In the genomic region with DNA sequence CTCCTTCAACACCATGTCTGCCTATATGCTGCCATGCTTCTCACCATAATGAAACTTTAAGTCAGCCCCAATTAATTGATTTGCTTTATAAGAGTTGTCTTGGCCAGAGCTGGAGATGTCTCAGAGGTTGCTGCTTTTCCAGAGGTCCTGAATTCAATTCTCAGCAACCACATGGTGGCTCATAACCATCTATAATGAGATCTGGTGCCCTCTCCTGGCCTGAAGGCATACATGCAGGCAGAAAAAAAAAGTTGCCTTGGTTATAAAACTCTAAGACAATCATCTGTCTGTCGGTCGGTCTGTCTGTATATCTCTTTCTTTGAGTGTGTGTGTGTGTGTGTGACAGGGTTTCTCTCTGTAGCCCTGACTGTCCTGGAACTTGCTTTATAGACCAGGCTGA, we compare ENCODE assay signal across 13 mouse cellular contexts. TPM values are rescaled to one million over a fixed set of nuclear protein-coding genes. Genes with fewer than 3 reads are reported as not detected.
DNase-seq lines count a peak whose midpoint lies in the region; ATAC-seq and TF ChIP-seq lines count a peak whose summit lies in the region.
"Had no signal": no experiment of that assay in that cellular context is flagged by ENCODE, and none has a peak within 500 bp of the region (broad histone marks: within the 10 kb centered on the region; RNA-seq: fewer than 3 reads in every experiment).

No protein-coding gene starts in this region.

- no peaks in the 10 kb centered on the region for H3K27me3 ChIP-seq in kidney, postnatal 0 days (ENCODE audit: insufficient read depth, low read length)
- H3K27me3 ChIP-seq in embryonic facial prominence, embryonic 10.5 days (replicated peaks; ENCODE audit: low read depth, poor library complexity, severe bottlenecking): no peaks in the 10 kb centered on the region
- H3K27me3 ChIP-seq in kidney, embryonic 14.5 days (ENCODE audit: control insufficient read depth, insufficient read depth, low read length): no peaks in the 10 kb centered on the region
- H3K27me3 ChIP-seq: embryonic facial prominence, embryonic 13.5 days; liver, embryonic 15.5 days had no signal

- 91% methylated on average over 2 of the region's 2 CpGs for WGBS in kidney, postnatal 0 days
- 76% methylated on average over 2 of the region's 2 CpGs for WGBS in embryonic facial prominence, embryonic 10.5 days
- 76% methylated on average over 2 of the region's 2 CpGs for WGBS in kidney, embryonic 14.5 days

- no peak overlapping the region for H3K27ac ChIP-seq in kidney, postnatal 0 days
- no peak overlapping the region for H3K27ac ChIP-seq in embryonic facial prominence, embryonic 10.5 days (replicated peaks)
- no peak overlapping the region for H3K27ac ChIP-seq in kidney, embryonic 14.5 days (ENCODE audit: low read depth, low read length)
- H3K27ac ChIP-seq: embryonic facial prominence, embryonic 13.5 days had no signal

- no peak for ATAC-seq in kidney, postnatal 0 days (replicated peaks; ENCODE audit: low FRiP score, low read depth)
- no peak for ATAC-seq in kidney, embryonic 14.5 days (ENCODE audit: low FRiP score, low TSS enrichment)
- ATAC-seq: forebrain, embryonic 14.5 days had no signal

- H3K4me3 ChIP-seq in kidney, postnatal 0 days (replicated peaks; ENCODE audit: low read depth, low read length): no peak overlapping the region
- no peak overlapping the region for H3K4me3 ChIP-seq in embryonic facial prominence, embryonic 10.5 days
- no peak overlapping the region for H3K4me3 ChIP-seq in kidney, embryonic 14.5 days (ENCODE audit: low read length)
- H3K4me3 ChIP-seq: embryonic facial prominence, embryonic 13.5 days; liver, embryonic 15.5 days had no signal

- no peaks in the 10 kb centered on the region for H3K9me3 ChIP-seq in kidney, postnatal 0 days (replicated peaks; ENCODE audit: low read length)
- no peaks in the 10 kb centered on the region for H3K9me3 ChIP-seq in embryonic facial prominence, embryonic 10.5 days
- H3K9me3 ChIP-seq in kidney, embryonic 14.5 days (ENCODE audit: control insufficient read depth, low read length): no peaks in the 10 kb centered on the region
- H3K9me3 ChIP-seq: liver, embryonic 15.5 days had no signal

- no peak overlapping the region for H3K9ac ChIP-seq in kidney, postnatal 0 days (ENCODE audit: low read depth, low read length)
- H3K9ac ChIP-seq in kidney, embryonic 14.5 days (ENCODE audit: low read depth, low read length): no peak overlapping the region
- H3K9ac ChIP-seq: embryonic facial prominence, embryonic 13.5 days; liver, embryonic 15.5 days had no signal

- no peak for DNase-seq in kidney, postnatal 0 days (ENCODE audit: low spot score)
- DNase-seq in kidney, postnatal 10 days: no peak
- DNase-seq in 3T3-L1 (ENCODE audit: low read depth, low spot score): peak; percentile 38
- DNase-seq in CD4-positive helper T cell, adult 2 months (ENCODE audit: low read depth, low spot score): peak; percentile 53
- peak; percentile 74 for DNase-seq in R1 (ENCODE audit: low read depth, low spot score)
- DNase-seq in embryonic facial prominence, embryonic 10.5 days (ENCODE audit: low spot score): no peak
- DNase-seq: cerebellum, adult 9-10 months; gastrocnemius, postnatal 14 days; retina, postnatal 1 day had no signal

- peak; percentile 64 for TF ChIP-seq CTCF in kidney, postnatal 0 days (IDR thresholded peaks at IDR 0.05; ENCODE audit: low read depth)

- H3K36me3 ChIP-seq in kidney, postnatal 0 days (ENCODE audit: insufficient read depth, low read length): no peaks in the 10 kb centered on the region
- no peaks in the 10 kb centered on the region for H3K36me3 ChIP-seq in embryonic facial prominence, embryonic 10.5 days (replicated peaks)
- H3K36me3 ChIP-seq in kidney, embryonic 14.5 days (ENCODE audit: control insufficient read depth, insufficient read depth, low read length): no peaks in the 10 kb centered on the region
- H3K36me3 ChIP-seq: embryonic facial prominence, embryonic 13.5 days; liver, embryonic 15.5 days had no signal

- no peak overlapping the region for H3K4me2 ChIP-seq in kidney, postnatal 0 days (ENCODE audit: low read length)
- H3K4me2 ChIP-seq in kidney, embryonic 14.5 days (replicated peaks; ENCODE audit: low read depth, low read length): no peak overlapping the region
- H3K4me2 ChIP-seq: embryonic facial prominence, embryonic 13.5 days; liver, embryonic 15.5 days had no signal

- peaks cover 8% of the 10 kb centered on the region; the same call in 1 of the 2 replicates for H3K4me1 ChIP-seq in kidney, postnatal 0 days (replicated peaks; ENCODE audit: insufficient read depth, low read length)
- peaks cover 8% of the 10 kb centered on the region; the same call in 1 of the 2 replicates for H3K4me1 ChIP-seq in embryonic facial prominence, embryonic 10.5 days
- no peaks in the 10 kb centered on the region for H3K4me1 ChIP-seq in kidney, embryonic 14.5 days (ENCODE audit: control insufficient read depth, insufficient read depth, low read length)
- H3K4me1 ChIP-seq: embryonic facial prominence, embryonic 13.5 days had no signal

RNA-seq across cellular contexts. Expression of a gene that starts 24.9 kb away (rescaled TPM):
- 157 and 170 TPM in 2 replicates for polyA plus RNA-seq in kidney, postnatal 0 days (2015; fragmentation: Nextera tagmentation; extraction: Ambion mirVana)
- polyA plus RNA-seq in embryonic facial prominence, embryonic 10.5 days (2016; fragmentation: Nextera tagmentation; extraction: Ambion mirVana): 631 and 685 TPM in 2 replicates
- 403 and 460 TPM in 2 replicates for polyA plus RNA-seq in kidney, embryonic 14.5 days (2014; fragmentation: Nextera tagmentation; extraction: Ambion mirVana)

RNA-seq across cellular contexts. Expression of a gene that starts 51.0 kb away (rescaled TPM):
- polyA plus RNA-seq in kidney, postnatal 0 days (2015; fragmentation: Nextera tagmentation; extraction: Ambion mirVana): 4.2 and 5.1 TPM in 2 replicates
- polyA plus RNA-seq in embryonic facial prominence, embryonic 10.5 days (2016; fragmentation: Nextera tagmentation; extraction: Ambion mirVana): 0.98 and 2.1 TPM in 2 replicates
- polyA plus RNA-seq in kidney, embryonic 14.5 days (2014; fragmentation: Nextera tagmentation; extraction: Ambion mirVana): 3.1 and 3.4 TPM in 2 replicates

RNA-seq across cellular contexts. Expression of a gene that starts 53.9 kb away (rescaled TPM):
- polyA plus RNA-seq in kidney, postnatal 0 days (2015; fragmentation: Nextera tagmentation; extraction: Ambion mirVana): 11.2 and 12.3 TPM in 2 replicates
- 12.4 and 13.5 TPM in 2 replicates for polyA plus RNA-seq in embryonic facial prominence, embryonic 10.5 days (2016; fragmentation: Nextera tagmentation; extraction: Ambion mirVana)
- 17.4 and 19.1 TPM in 2 replicates for polyA plus RNA-seq in kidney, embryonic 14.5 days (2014; fragmentation: Nextera tagmentation; extraction: Ambion mirVana)

Comparison
In these comparisons a context has a peak if more than half of its experiments do, and no peak if none do; other contexts are left out.
1. DNase-seq: peak in 3T3-L1 (single experiment), CD4-positive helper T cell, adult 2 months (single experiment) and R1 (single experiment); none in kidney, postnatal 0 days (single experiment), kidney, postnatal 10 days (single experiment) and embryonic facial prominence, embryonic 10.5 days (single experiment).